22 mouse cellular contexts compared by ENCODE assay signal in the genomic region with DNA sequence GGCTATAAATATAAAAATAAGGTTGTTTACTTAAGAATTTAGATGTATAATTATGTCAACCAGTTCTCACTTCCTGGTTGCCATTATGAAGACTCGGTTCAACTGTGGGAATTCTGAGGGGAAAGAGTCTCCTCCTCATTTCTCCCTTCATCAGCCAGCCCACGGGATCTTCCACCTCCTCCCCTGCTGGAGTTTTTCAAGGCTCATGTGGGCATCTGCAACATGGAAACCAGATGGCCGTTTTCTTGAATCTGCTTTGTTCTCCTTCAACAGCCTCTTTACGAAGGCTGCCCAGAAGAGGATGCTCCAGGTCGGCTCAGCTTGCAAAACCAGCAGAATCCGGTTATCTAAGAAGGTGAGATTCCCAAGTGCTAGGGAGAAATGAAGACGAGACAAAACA.
DNase-seq lines count a peak whose midpoint lies in the region; ATAC-seq lines count a peak whose summit lies in the region.
"Had no signal": no experiment of that assay in that cellular context is flagged by ENCODE, and none has a peak within 500 bp of the region (broad histone marks: within the 10 kb centered on the region; RNA-seq: fewer than 3 reads in every experiment).

No protein-coding gene starts in this region.

- H3K4me2 ChIP-seq in embryonic facial prominence, embryonic 14.5 days (ENCODE audit: low read depth, low read length) = peak overlapping the region; percentile 18; the same call in 1 of the 2 replicates
- H3K4me2 ChIP-seq: forebrain, embryonic 15.5 days; heart, embryonic 15.5 days; liver, embryonic 11.5 days; stomach, embryonic 15.5 days had no signal

- H3K27ac ChIP-seq in embryonic facial prominence, embryonic 14.5 days (replicated peaks; ENCODE audit: low read depth, low read length) = peak overlapping the region; percentile 21
- H3K27ac ChIP-seq: forebrain, embryonic 15.5 days; heart, adult 2 months; heart, embryonic 15.5 days; hindbrain, postnatal 0 days; limb, embryonic 10.5 days; stomach, embryonic 15.5 days had no signal

- WGBS in embryonic facial prominence, embryonic 14.5 days = 50% methylated on average over 7 of the region's 7 CpGs

- H3K4me3 ChIP-seq in embryonic facial prominence, embryonic 14.5 days (ENCODE audit: low read depth, low read length) = no peak overlapping the region
- H3K4me3 ChIP-seq: forebrain, embryonic 15.5 days; heart, adult 2 months; heart, embryonic 15.5 days; limb, embryonic 10.5 days; stomach, embryonic 15.5 days had no signal

- no peak overlapping the region for H3K9ac ChIP-seq in embryonic facial prominence, embryonic 14.5 days (ENCODE audit: low read depth, low read length)
- H3K9ac ChIP-seq: forebrain, embryonic 15.5 days; heart, embryonic 15.5 days; stomach, embryonic 15.5 days had no signal

- H3K36me3 ChIP-seq in embryonic facial prominence, embryonic 14.5 days (ENCODE audit: control insufficient read depth, insufficient read depth, low read length) = no peaks in the 10 kb centered on the region
- H3K36me3 ChIP-seq: forebrain, embryonic 15.5 days; heart, embryonic 15.5 days; limb, embryonic 10.5 days; stomach, embryonic 15.5 days had no signal

- H3K4me1 ChIP-seq in embryonic facial prominence, embryonic 14.5 days (ENCODE audit: control insufficient read depth, insufficient read depth, low read length) = 0 out of 2 replicates have a peak, but pooled peaks cover 3% of the 10 kb centered on the region
- H3K4me1 ChIP-seq: heart, embryonic 15.5 days; limb, embryonic 10.5 days had no signal

- peak; percentile 54 to 79 for DNase-seq in layer of hippocampus, adult 18-20 months (ENCODE audit: low spot score in 2 of 2)
- DNase-seq in layer of hippocampus, adult 9-10 months (ENCODE audit: low spot score) = no peak
- no peak for DNase-seq in embryonic facial prominence, embryonic 14.5 days (ENCODE audit: low spot score)
- DNase-seq in layer of hippocampus, adult 9-11 months = peak; percentile 57
- DNase-seq in right cerebral cortex, postnatal 25 days = peak; percentile 66
- no peak for DNase-seq in ovary, adult 18-20 months (ENCODE audit: low spot score)
- DNase-seq in thymus, adult 18-20 months = no peak
- DNase-seq: adrenal gland, postnatal 36 days; cerebellum, adult 9-10 months; gastrocnemius, postnatal 14 days; heart, adult 2 months; kidney, adult 8-10 months; kidney, postnatal 25 days; lung, adult 2 months; lung, postnatal 36 days; thymus, postnatal 25 days had no signal

- no peaks in the 10 kb centered on the region for H3K9me3 ChIP-seq in embryonic facial prominence, embryonic 14.5 days (ENCODE audit: control insufficient read depth, low read length)
- H3K9me3 ChIP-seq: forebrain, embryonic 15.5 days; heart, embryonic 15.5 days; limb, embryonic 10.5 days; stomach, embryonic 15.5 days had no signal

- H3K27me3 ChIP-seq in embryonic facial prominence, embryonic 14.5 days (replicated peaks; ENCODE audit: control insufficient read depth, insufficient read depth, low read length) = no peaks in the 10 kb centered on the region
- H3K27me3 ChIP-seq: forebrain, embryonic 15.5 days; heart, embryonic 15.5 days; stomach, embryonic 15.5 days had no signal

- no peak for ATAC-seq in embryonic facial prominence, embryonic 14.5 days (ENCODE audit: low read depth)
- ATAC-seq: forebrain, embryonic 15.5 days; hindbrain, postnatal 0 days had no signal

Comparison
In these comparisons a context has a peak if more than half of its experiments do, and no peak if none do; other contexts are left out.
1. DNase-seq: peak in layer of hippocampus, adult 18-20 months (2 of 2), layer of hippocampus, adult 9-11 months (single experiment) and right cerebral cortex, postnatal 25 days (single experiment); none in layer of hippocampus, adult 9-10 months (single experiment), embryonic facial prominence, embryonic 14.5 days (single experiment), ovary, adult 18-20 months (single experiment) and thymus, adult 18-20 months (0 of 2).